Mouse (Mus musculus): ENCODE results near the gene Gm17555. TPM values are rescaled to one million over a fixed set of nuclear protein-coding genes. Genes with fewer than 3 reads are reported as not detected.

Gene Gm17555
- total and polyA plus RNA-seq, 3 experiments, result not detected

GRCm38 (mm10) chr2:126236905-126237304, 22.0 kb downstream of the Gm17555 start:
- in situ Hi-C loops (cut with MboI; ENCODE audit: low pct_ligation_motif_present, low pct_unique_long_range_greater_than_20kb, low sequenced_read_pairs) (no loop called here), dilution Hi-C loops (cut with MboI; ENCODE audit: extremely low pct_ligation_motif_present, extremely low pct_unique_long_range_greater_than_20kb, low sequenced_read_pairs) (no loop called here)
- H3K79me2 ChIP-seq (replicated peaks; ENCODE audit: control insufficient read depth, extremely low read depth, insufficient read depth, poor library complexity, severe bottlenecking), result no peaks in the 10 kb centered on the region
- no peak overlapping the region for H3K4me3 ChIP-seq (replicated peaks in 1 of 3; ENCODE audit: low read depth in 2 of 3, low read length in 2 of 3, poor library complexity in 1 of 3)
- peaks cover 0 to 1% of the 10 kb centered on the region in 2 experiments; a peak in 1 of 4 replicates for H3K4me1 ChIP-seq (ENCODE audit: control insufficient read depth in 1 of 2, insufficient read depth in 2 of 2)
- H3K27me3 ChIP-seq (replicated peaks), result no peaks in the 10 kb centered on the region
- H3K9me3 ChIP-seq (replicated peaks; ENCODE audit: low read length), result peaks cover 4% of the 10 kb centered on the region
- no peak overlapping the region for H3K27ac ChIP-seq (ENCODE audit: insufficient read depth, low read depth)
- no peaks in the 10 kb centered on the region for H3K36me3 ChIP-seq (replicated peaks in 1 of 2; ENCODE audit: control insufficient read depth in 1 of 2, insufficient read depth in 1 of 2, low read length in 1 of 2)
- TF ChIP-seq E2F4 (IDR thresholded peaks at IDR 0.05; ENCODE audit: insufficient replicate concordance, low read depth, low read length) (no peak), POLR2AphosphoS2 (IDR thresholded peaks at IDR 0.05; ENCODE audit: low read depth, low read length) (no peak), KAT2A (IDR thresholded peaks at IDR 0.05; ENCODE audit: insufficient replicate concordance, low read length) (no peak), CTCF (conservative IDR thresholded peaks at IDR 0.05 in 1 of 2, IDR thresholded peaks at IDR 0.05 in 1 of 2; ENCODE audit: low read depth in 2 of 2, low read length in 2 of 2) (no peak), JUND (conservative IDR thresholded peaks at IDR 0.05; ENCODE audit: low read depth, low read length) (no peak), NRF1 (IDR thresholded peaks at IDR 0.05; ENCODE audit: low read depth, low read length) (no peak), TBP (conservative IDR thresholded peaks at IDR 0.05; ENCODE audit: low read depth, low read length) (no peak), IRF4 (IDR thresholded peaks at IDR 0.05; ENCODE audit: low read depth, low read length) (no peak), PAX5 (IDR thresholded peaks at IDR 0.05; ENCODE audit: low read length) (no peak), USF1 (IDR thresholded peaks at IDR 0.05; ENCODE audit: low read depth, low read length) (no peak), UBTF (IDR thresholded peaks at IDR 0.05; ENCODE audit: low read depth, low read length) (no peak), GABPA (IDR thresholded peaks at IDR 0.05; ENCODE audit: insufficient replicate concordance, low read depth, low read length) (no peak), MAZ (IDR thresholded peaks at IDR 0.05; ENCODE audit: low read depth, low read length) (no peak), MYC (IDR thresholded peaks at IDR 0.05; ENCODE audit: low read depth, low read length) (no peak), TCF12 (IDR thresholded peaks at IDR 0.05; ENCODE audit: low read depth, low read length) (no peak), HCFC1 (IDR thresholded peaks at IDR 0.05; ENCODE audit: low read depth, low read length) (no peak), MAFK (IDR thresholded peaks at IDR 0.05; ENCODE audit: insufficient replicate concordance, low read length) (no peak), MAX (IDR thresholded peaks at IDR 0.05; ENCODE audit: low read length) (no peak)
- H3K9ac ChIP-seq (ENCODE audit: insufficient read depth, low read depth), result no peak overlapping the region
- no peak overlapping the region for H3K4me2 ChIP-seq (ENCODE audit: insufficient read depth, low read depth, poor library complexity, severe bottlenecking)
- no peak for DNase-seq (ENCODE audit: extremely low read depth)

GRCm38 (mm10) chr2:126245446-126245845, 30.5 kb downstream of the Gm17555 start:
- Histone ChIP-seq H3K9me3 (replicated peaks; ENCODE audit: low read length) (no peaks in the 10 kb centered on the region), H3K4me2 (ENCODE audit: insufficient read depth, low read depth, poor library complexity, severe bottlenecking) (no peak overlapping the region), H3K27me3 (replicated peaks) (no peaks in the 10 kb centered on the region), H3K36me3 (replicated peaks in 1 of 2; ENCODE audit: control insufficient read depth in 1 of 2, insufficient read depth in 1 of 2, low read length in 1 of 2) (no peaks in the 10 kb centered on the region), H3K79me2 (replicated peaks; ENCODE audit: control insufficient read depth, extremely low read depth, insufficient read depth, poor library complexity, severe bottlenecking) (no peaks in the 10 kb centered on the region), H3K9ac (ENCODE audit: insufficient read depth, low read depth) (no peak overlapping the region), H3K27ac (ENCODE audit: insufficient read depth, low read depth) (no peak overlapping the region), H3K4me3 (replicated peaks in 1 of 3; ENCODE audit: low read depth in 2 of 3, low read length in 2 of 3, poor library complexity in 1 of 3) (no peak overlapping the region), H3K4me1 (ENCODE audit: control insufficient read depth in 1 of 2, insufficient read depth in 2 of 2) (peaks cover 0 to 2% of the 10 kb centered on the region in 2 experiments; a peak in 1 of 4 replicates)
- dilution Hi-C loops (cut with MboI; ENCODE audit: extremely low pct_ligation_motif_present, extremely low pct_unique_long_range_greater_than_20kb, low sequenced_read_pairs), result no loop called here
- no peak for TF ChIP-seq HCFC1 (IDR thresholded peaks at IDR 0.05; ENCODE audit: low read depth, low read length)
- no peak for TF ChIP-seq ZNF384 (IDR thresholded peaks at IDR 0.05; ENCODE audit: low read depth, low read length)
- TF ChIP-seq SMC3 (IDR thresholded peaks at IDR 0.05; ENCODE audit: low read depth, low read length), result peak; percentile 47
- TF ChIP-seq ZMIZ1 (IDR thresholded peaks at IDR 0.05; ENCODE audit: low read depth, low read length), result no peak
- TF ChIP-seq POLR2A (IDR thresholded peaks at IDR 0.05; ENCODE audit: low read depth, low read length), result no peak
- TF ChIP-seq RAD21 (IDR thresholded peaks at IDR 0.05; ENCODE audit: low read depth, low read length), result peak; percentile 52
- peak in 1 of 2 experiments; percentile 53; a peak in 2 of 4 replicates for TF ChIP-seq CTCF (conservative IDR thresholded peaks at IDR 0.05 in 1 of 2, IDR thresholded peaks at IDR 0.05 in 1 of 2; ENCODE audit: low read depth in 2 of 2, low read length in 2 of 2)
- DNase-seq (ENCODE audit: extremely low read depth), result no peak
- in situ Hi-C loops (cut with MboI; ENCODE audit: low pct_ligation_motif_present, low pct_unique_long_range_greater_than_20kb, low sequenced_read_pairs), result no loop called here
